Mouse (Mus musculus) adrenal gland, postnatal 14 days (tissue): Measurements from ENCODE around the gene Git1. TPM values are rescaled to one million over a fixed set of nuclear protein-coding genes. Genes with fewer than 3 reads are reported as not detected.

Source experiments
- DNase-seq: peaks from one replicate; pipeline ENCODE4 v3.0.0; 2021; ENCODE audit warnings: mixed read lengths
- long read RNA-seq, 2 experiments: library from polyadenylated mRNA; stranded (forward); transcript quantifications; one replicate each; pipeline ENCODE4 v2.0.0; 2021
- total RNA-seq: library from RNA; stranded (reverse); gene quantifications from 2 replicates; pipeline ENCODE4 v1.2.3, GENCODE M21; 2021

Git1 gene
- total RNA-seq: 49.5 and 53.0 TPM in 2 replicates
- long read RNA-seq, experiment 1, transcript Git1-202 (19 exons, 3,476 nt): major isoform, 34 of 66 reads
- long read RNA-seq, experiment 1, transcript Git1-201 (20 exons, 3,512 nt): minor isoform, 6 of 66 reads
- long read RNA-seq, experiment 1, partial matches to known transcripts: 20 of 66 reads
- long read RNA-seq, experiment 1, other reads (novel, unspliced or antisense): 6 of 66 reads
- long read RNA-seq, experiment 2, transcript Git1-202 (19 exons, 3,476 nt): major isoform, 27 of 44 reads
- long read RNA-seq, experiment 2, partial matches to known transcripts: 7 of 44 reads
- long read RNA-seq, experiment 2, other reads (novel, unspliced or antisense): 8 of 44 reads

DNA sequence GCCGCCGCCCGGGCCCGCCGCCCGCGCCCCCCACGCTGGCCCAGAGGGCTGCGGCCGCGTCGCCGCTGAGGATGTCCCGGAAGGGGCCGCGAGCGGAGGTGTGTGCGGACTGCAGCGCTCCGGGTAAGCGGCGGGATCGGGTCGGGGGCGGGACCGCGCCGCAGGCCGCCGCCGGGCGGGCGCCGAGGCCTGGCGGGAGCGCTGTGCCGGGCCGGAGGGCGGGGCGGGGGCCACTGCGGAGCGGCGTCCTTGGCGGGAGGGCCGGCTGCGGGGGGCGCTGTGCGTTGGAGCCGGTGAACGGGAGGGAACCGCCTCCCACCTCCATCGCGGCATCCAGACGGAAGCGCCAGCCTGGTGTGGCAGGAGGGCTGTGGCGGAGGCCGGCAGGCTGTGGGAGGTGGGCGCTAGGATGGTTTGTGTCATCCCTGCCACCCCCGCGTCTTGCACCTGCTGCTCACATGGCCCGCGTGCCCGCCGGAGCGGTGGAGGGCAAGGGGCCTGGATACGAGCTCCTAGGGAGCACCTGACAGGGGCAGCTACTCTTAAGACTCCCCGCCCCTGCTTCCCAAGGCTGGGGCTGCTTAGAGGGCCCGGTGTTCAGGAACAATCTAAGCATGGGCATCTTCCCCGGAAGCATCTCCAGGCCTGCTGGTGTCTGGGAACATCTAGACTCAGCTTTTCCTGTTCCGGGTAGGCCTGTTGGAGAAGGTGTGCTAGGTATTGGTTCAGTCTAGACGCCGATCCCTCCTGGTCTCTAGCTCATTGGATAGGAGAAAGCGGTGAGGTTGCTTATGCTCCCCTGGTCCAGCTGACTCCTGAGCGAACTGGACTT is at the start of gene Git1:
Git1 (plus strand) TSS at position 51 of the 832 bp plus-strand sequence.
- peak; percentile 74 for DNase-seq

DNA sequence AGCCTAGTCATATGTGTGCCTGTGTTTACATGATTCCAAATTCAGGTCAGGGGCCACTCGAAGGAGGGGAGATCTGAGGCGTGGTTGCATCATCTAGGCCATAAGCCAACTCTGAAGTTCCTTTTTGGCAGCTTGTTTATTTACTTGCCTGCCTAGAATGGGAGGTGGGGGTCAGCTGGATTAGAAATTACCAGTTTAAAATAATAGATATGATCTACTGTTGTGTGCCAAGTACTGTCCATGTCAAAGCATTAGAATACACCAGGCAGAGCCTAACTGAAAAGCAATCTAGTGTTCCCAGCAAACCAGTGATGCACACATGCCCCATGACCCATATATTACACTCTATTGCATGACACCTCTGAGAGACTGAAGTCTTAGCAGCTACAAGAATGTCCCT is 48.4 kb upstream of the Git1 start:
- peak; percentile 52 for DNase-seq

- peak; percentile 64 for DNase-seq
These were observed 46.7 kb upstream of the Git1 start for GRCm38 (mm10) chr11:77446628-77447041.

DNA sequence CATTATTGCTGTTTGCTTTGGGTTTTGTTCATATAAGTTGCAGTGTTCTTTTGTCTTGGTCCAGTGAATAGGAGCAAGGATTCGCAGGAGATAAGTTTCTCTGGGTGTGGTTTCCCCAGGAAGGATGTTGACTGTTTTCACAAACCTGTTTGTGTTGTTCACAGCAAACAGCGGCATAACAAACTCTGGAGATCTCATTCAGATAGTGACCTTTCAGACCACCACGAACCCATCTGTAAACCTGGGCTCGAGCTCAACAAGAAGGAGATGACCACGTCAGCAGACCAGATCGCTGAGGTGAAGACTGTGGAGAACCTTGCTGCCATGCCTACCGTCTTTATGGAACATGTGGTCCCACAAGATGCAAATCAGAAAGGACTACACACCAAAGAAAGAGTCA is 44.1 kb upstream of the Git1 start:
- DNase-seq: no peak

DNA sequence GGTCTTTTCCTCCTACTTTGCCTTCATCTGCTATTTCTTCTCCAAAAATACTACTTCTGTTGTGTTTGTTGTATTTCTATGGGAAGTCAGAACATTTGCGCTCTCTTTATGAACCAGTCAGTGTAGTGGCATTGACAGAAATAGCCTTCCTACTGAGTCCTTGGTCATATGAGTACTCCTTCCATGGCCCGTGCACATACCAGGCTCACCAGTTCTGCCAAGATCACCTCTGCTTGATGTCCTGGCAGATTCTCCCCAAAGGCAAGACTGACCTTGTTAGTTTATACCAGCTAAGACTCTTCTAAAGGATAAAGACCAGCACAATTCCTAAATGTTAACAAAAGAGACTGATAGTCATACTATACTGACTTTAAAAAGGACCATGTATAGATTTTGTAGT is 41.7 kb upstream of the Git1 start:
- DNase-seq: no peak

- no peak for DNase-seq
These were observed 40.0 kb upstream of the Git1 start for GRCm38 (mm10) chr11:77453388-77453787.

GRCm38 (mm10) chr11:77455770-77456510 is 37.4 kb upstream of the Git1 start:
- DNase-seq: no peak

DNA sequence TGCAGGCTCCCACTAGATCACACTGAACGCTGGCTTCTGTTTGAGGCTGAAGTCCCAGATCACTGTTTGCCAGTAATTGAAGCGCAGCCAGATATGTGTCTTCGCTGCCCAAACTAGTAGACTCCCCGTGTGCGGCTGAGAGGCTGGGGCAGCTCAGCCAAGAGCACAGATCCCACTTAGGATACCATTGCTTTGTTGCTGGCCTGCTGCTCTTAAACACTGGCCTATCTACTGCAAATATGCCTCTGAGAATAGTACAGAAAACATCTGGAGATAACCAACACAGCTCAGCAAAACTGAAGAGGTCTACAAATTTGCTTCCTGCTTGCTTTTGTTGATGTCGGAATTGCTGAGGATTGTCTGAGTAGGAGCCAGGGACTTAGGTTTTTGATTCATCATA is 36.5 kb upstream of the Git1 start:
- DNase-seq: peak; percentile 22

- no peak for DNase-seq
These were observed 31.5 kb upstream of the Git1 start for GRCm38 (mm10) chr11:77461856-77462255.

DNA sequence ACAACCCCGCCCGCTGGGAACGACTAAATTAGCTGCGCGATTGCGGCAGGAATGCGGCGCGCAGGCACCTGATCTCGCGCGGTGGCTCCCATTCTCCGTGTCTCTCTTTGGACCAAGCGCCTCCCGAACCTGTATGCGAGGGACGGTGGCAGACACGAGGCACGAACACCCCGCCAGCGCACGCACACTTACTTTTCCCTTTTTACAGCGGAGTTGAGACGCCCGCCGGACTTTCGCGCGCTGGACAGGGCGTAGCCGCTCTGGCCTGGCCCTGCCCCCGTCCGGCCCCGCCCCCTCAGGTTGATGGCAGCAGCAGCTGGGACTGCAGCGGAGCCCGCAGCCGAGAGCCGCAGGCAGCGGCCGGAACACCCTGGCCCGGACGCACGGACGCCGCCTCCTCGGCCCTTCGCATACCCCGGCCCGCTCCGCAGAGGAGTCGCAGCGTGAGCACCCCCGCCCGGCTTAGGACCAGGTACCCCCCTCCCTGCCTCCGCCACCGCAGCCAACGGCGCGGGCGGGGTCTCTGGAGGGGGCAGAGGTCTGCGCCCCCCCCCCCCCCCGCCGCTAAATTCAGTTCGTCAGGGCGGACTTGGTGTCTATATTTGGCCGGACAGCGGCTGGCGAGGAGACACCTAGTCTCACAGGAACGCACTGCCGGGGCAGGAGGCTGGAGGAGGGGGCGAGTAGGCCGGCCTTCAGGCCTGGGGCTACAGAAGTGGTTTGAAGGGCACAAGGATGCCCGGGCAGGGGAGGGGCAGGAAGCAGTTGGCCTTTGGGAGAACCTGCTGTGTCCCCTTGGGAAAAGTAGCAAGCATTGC is 30.9 kb upstream of the Git1 start, which contains the start of gene Coro6:
Coro6 (plus strand) TSS at position 129 of the 818 bp plus-strand sequence.
- peak; percentile 89 for DNase-seq

DNA sequence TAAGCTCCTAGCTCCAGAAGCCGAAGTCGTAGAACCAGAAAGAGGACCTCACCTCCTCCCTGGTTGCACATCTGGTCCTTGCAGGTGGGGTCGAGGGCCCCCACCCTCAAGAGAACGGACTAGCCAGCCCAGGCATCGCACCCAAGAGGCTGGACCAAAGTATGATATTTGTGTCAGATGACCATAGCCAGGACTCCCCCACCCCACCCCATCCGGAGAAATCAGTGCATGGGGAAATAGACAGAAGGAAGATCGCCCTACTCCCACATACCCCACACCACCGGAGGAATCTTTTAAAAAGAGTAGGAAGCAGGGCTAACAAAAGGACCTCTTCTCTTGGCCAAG is 30.3 kb upstream of the Git1 start:
- no peak for DNase-seq

- no peak for DNase-seq
These were observed 29.6 kb upstream of the Git1 start for GRCm38 (mm10) chr11:77463786-77464185.

DNA sequence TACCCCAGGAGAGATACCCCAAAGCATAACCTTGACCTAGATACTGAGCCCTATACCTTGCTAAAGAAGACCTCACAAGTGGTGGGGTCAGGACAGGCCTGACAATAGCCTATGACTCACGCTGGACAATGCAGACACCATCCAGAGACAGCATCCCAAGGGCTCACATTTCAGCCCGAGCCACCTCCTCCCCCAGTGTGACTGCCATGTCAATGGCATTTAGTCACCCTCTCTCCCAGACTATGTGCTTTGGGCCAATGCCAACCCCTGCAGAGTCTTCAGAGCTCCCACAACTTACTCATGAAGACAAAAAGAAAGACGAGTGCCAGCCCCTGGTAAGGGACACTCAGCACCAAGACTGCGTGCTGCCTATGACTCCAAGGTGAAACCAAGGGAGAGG is 28.7 kb upstream of the Git1 start:
- peak; percentile 86 for DNase-seq

DNA sequence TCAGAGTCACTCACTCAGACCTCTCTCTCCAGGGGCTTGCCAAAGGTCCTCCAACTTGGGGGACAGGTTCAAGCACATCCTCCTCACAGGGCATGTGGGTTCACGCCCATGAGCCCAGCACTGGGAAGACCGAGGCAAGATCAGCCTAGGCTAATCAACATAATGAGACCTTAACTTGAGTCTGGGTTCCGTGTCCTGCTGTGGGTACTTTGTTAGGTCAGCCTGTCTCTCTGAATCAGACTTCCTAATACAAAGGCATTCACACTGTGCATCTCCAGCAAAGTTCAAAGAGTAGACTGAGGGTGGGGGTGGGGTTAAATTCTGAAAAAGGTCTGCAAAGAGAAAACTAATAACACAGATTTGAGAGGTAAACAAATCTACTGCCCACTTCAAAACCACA is 28.3 kb upstream of the Git1 start:
- no peak for DNase-seq

DNA sequence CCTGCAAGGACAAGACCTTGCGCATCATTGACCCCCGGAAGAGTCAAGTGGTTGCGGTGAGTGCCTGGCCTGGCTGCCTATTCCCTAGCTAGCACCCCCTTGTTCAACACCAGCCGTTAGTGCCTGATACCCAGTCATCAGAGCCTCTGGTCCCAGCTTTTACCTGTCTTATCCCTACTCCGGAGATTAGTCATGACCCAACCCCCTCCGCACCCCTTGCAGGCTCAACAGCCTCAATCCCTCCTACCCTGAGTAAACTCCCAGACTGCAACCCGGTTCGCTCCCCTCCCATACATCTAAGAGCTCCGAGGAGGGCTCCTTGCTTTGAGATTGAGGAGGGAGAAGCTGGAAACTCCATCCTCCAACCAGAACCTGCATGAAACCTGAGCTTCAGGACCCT is 26.8 kb upstream of the Git1 start:
- no peak for DNase-seq

DNA sequence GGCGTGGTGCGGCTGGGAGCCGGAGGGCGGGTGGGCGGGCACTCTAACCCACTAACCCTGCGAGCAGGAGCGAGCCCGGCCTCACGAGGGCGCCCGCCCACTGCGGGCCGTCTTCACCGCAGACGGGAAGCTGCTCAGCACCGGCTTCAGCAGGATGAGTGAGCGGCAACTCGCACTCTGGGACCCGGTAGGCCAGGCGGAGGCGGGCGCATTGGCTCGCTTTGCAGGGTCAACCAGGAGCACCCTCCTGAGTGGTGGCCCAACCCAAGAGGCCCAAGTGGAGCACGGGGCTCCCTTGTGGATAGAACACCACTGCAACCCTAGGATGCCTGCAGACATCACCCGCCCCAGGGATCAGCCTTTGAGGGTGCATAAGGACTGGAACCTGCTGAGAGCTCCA is 26.2 kb upstream of the Git1 start:
- DNase-seq: peak; percentile 88

DNA sequence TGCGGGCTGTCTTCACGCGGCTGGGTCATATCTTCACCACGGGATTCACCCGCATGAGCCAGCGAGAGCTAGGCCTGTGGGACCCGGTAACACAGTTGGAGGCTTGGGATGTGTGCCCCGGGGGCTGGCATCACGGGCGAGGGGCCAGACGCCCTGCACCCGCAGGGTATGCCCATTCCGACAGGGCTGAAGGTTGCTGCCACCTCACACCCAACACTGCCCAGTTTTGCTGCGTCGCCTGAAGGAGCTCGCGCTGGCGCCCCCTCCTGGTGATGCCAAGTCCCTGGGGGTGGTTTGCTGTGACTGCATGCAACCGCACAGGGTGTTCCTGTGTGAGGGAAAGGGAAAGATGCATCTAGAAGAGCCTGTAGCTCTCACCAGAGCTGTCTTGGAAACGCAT is 25.6 kb upstream of the Git1 start:
- DNase-seq: peak; percentile 93

DNA sequence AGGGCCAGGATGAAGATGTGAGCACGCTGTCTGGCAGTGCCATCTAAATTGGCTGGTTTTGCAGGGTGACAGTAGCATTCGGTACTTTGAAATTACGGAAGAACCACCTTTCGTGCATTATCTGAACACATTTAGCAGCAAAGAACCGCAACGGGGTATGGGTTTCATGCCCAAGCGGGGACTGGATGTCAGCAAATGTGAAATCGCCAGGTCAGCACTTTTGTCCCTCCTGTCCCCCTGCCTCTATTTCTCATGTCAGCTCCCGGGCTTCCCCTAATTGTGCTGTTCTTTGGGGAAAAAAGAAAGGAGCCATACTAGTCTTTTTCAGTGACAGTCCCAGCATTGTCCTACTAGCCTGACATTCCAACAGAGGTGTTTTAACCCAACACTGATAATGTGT is 25.0 kb upstream of the Git1 start:
- DNase-seq: no peak

DNA sequence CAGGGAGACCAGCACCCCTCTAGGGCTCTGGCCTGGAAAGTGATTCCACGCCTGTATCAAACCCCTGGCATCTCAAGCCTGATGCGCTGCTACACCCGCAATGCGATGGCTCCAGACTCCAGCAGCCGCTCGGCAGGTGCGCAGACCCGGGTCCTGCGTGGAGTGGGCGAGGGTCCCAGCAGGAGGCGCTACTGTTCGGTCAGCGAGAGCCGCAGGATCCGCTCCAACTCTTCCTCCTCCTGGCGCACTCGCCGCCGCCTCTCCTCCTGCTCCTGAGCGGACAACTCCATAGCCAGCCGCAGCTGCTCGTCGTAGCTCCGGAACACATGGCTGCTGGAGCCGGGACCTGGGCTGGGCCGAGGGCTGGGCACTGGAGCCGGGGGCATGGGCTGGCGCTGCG is 22.0 kb upstream of the Git1 start:
- DNase-seq: no peak

DNA sequence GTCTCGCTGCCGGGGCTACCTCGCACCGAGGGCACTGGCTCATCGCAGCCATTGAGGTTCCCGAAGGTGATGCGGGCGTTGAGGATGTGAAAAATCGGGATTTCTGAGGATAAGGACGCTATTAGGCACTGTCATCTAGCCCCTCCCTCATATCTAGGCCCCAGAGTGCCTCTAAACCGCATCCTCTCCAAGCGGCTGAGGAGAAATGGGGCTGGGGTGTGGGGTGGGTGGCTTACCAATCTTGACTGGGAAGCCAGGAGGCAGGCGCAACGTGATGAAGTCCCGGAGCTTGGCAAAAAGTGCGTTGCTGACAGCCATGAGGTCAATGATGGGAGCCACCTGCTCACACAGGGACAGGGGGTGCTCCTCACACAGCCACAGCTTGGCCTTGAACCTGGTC is 20.6 kb upstream of the Git1 start:
- no peak for DNase-seq

DNA sequence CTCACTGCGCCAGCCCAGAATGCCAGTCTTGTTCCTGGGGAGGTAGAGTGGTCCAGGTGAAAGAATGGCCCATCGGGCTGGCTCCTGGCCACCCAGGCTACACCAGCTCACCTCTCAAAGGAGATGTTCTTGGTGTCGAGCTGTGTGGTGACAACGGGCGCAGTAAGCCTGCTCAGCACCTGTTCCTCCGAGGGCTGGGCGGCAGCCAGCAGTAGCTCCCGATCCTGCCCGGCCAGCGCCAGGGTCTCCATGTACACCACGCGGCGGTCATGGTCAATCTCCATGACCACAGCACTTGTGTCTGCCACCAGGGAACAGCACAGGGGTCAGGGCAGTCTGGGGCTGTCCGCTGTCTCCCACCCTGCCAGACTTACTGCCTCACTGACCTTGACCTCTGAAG is 17.1 kb upstream of the Git1 start:
- no peak for DNase-seq

- DNase-seq: no peak
These were observed 16.5 kb upstream of the Git1 start for GRCm38 (mm10) chr11:77476895-77477294.
